Mouse (Mus musculus): Measurements from ENCODE around the gene Gng12. TPM values are rescaled to one million over a fixed set of nuclear protein-coding genes. Genes with fewer than 3 reads are reported as not detected.
A peak's percentile ranks its signal among the peaks of the same experiment; 100 is the strongest.

Gene Gng12
- polyA plus RNA-seq, 1 experiment from 2014 or later = 31.2 TPM

GRCm38 (mm10) chr6:67045424-67045823 lies 149.2 kb downstream of the Gng12 start:
- H3K36me3 ChIP-seq (replicated peaks) = no peaks in the 10 kb centered on the region
- ATAC-seq (ENCODE audit: insufficient read depth) = no peak
- peaks cover 29% of the 10 kb centered on the region for H3K4me1 ChIP-seq (replicated peaks)
- no peak overlapping the region for H3K4me3 ChIP-seq (replicated peaks)
- H3K9ac ChIP-seq = no peak overlapping the region
- H3K4me2 ChIP-seq = no peak overlapping the region
- 46% methylated on average over 3 of the region's 3 CpGs for WGBS (ENCODE audit: insufficient replicate concordance)
- H3K27me3 ChIP-seq = no peaks in the 10 kb centered on the region
- no peak overlapping the region for H3K27ac ChIP-seq (replicated peaks)
- H3K9me3 ChIP-seq (replicated peaks) = no peaks in the 10 kb centered on the region

GRCm38 (mm10) chr6:67046937-67047336 lies 150.7 kb downstream of the Gng12 start:
- no peak overlapping the region for H3K4me3 ChIP-seq (replicated peaks)
- WGBS (ENCODE audit: insufficient replicate concordance) = 15% methylated on average over 3 of the region's 3 CpGs
- H3K27me3 ChIP-seq = no peaks in the 10 kb centered on the region
- no peaks in the 10 kb centered on the region for H3K9me3 ChIP-seq (replicated peaks)
- H3K9ac ChIP-seq = no peak overlapping the region
- H3K4me1 ChIP-seq (replicated peaks) = peaks cover 29% of the 10 kb centered on the region
- ATAC-seq (ENCODE audit: insufficient read depth) = peak; percentile 83
- H3K36me3 ChIP-seq (replicated peaks) = no peaks in the 10 kb centered on the region
- peak overlapping the region; percentile 62; the same call in 1 of the 2 replicates for H3K27ac ChIP-seq (replicated peaks)
- H3K4me2 ChIP-seq = no peak overlapping the region

- no peak overlapping the region for H3K27ac ChIP-seq (replicated peaks)
- no peak overlapping the region for H3K9ac ChIP-seq
- H3K4me1 ChIP-seq (replicated peaks) = peaks cover 29% of the 10 kb centered on the region
- no peak overlapping the region for H3K4me3 ChIP-seq (replicated peaks)
- no peak overlapping the region for H3K4me2 ChIP-seq
- no peaks in the 10 kb centered on the region for H3K9me3 ChIP-seq (replicated peaks)
- no peaks in the 10 kb centered on the region for H3K36me3 ChIP-seq (replicated peaks)
- H3K27me3 ChIP-seq = no peaks in the 10 kb centered on the region
- no peak for ATAC-seq (ENCODE audit: insufficient read depth)
- 76% methylated on average over 3 of the region's 3 CpGs for WGBS (ENCODE audit: insufficient replicate concordance)
Observed at GRCm38 (mm10) chr6:67048052-67048691, 152.0 kb downstream of the Gng12 start.

- Histone ChIP-seq H3K9ac (no peak overlapping the region), H3K4me3 (replicated peaks) (no peak overlapping the region), H3K4me2 (no peak overlapping the region), H3K27me3 (no peaks in the 10 kb centered on the region), H3K36me3 (replicated peaks) (no peaks in the 10 kb centered on the region), H3K4me1 (replicated peaks) (peaks cover 29% of the 10 kb centered on the region), H3K27ac (replicated peaks) (no peak overlapping the region; the same call in 1 of the 2 replicates), H3K9me3 (replicated peaks) (no peaks in the 10 kb centered on the region)
- peak; percentile 51 for ATAC-seq (ENCODE audit: insufficient read depth)
- 32% methylated on average over 7 of the region's 7 CpGs for WGBS (ENCODE audit: insufficient replicate concordance)
Observed at GRCm38 (mm10) chr6:67048880-67049694, 152.9 kb downstream of the Gng12 start.

DNA sequence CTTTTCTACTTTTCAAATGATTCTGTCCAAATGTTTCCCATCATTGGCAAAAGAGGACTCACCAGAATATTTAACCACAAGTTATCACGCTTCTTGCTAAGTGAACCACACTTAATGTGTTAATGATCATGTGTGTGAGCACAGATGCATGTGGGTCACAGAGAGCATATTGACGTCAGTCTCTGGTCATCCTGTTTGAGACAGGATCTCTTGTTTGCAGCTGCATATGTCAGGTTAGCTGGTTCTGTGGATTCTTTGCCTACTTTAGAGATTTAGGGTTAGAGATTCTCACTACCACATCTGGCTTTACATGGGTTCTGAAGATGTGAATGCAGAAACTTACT lies 153.5 kb downstream of the Gng12 start:
- WGBS (ENCODE audit: insufficient replicate concordance) = 49% methylated on average over 2 of the region's 2 CpGs
- Histone ChIP-seq H3K36me3 (replicated peaks) (no peaks in the 10 kb centered on the region), H3K4me2 (no peak overlapping the region), H3K27me3 (no peaks in the 10 kb centered on the region), H3K4me1 (replicated peaks) (peaks cover 29% of the 10 kb centered on the region), H3K4me3 (replicated peaks) (no peak overlapping the region), H3K9ac (no peak overlapping the region), H3K9me3 (replicated peaks) (no peaks in the 10 kb centered on the region), H3K27ac (replicated peaks) (no peak overlapping the region)
- no peak for ATAC-seq (ENCODE audit: insufficient read depth)

- no peak overlapping the region for H3K9ac ChIP-seq
- no peak overlapping the region for H3K4me2 ChIP-seq
- no peaks in the 10 kb centered on the region for H3K27me3 ChIP-seq
- no peaks in the 10 kb centered on the region for H3K9me3 ChIP-seq (replicated peaks)
- peaks cover 29% of the 10 kb centered on the region for H3K4me1 ChIP-seq (replicated peaks)
- H3K36me3 ChIP-seq (replicated peaks) = no peaks in the 10 kb centered on the region
- no peak overlapping the region for H3K27ac ChIP-seq (replicated peaks)
- 37% methylated on average over 1 of the region's 1 CpGs for WGBS (ENCODE audit: insufficient replicate concordance)
- H3K4me3 ChIP-seq (replicated peaks) = no peak overlapping the region
- ATAC-seq (ENCODE audit: insufficient read depth) = no peak
Observed at GRCm38 (mm10) chr6:67050063-67050462, 153.9 kb downstream of the Gng12 start.

GRCm38 (mm10) chr6:67056108-67056888 lies 160.1 kb downstream of the Gng12 start:
- Histone ChIP-seq H3K27ac (replicated peaks) (peak overlapping the region; percentile 72; the same call in 1 of the 2 replicates), H3K27me3 (no peaks in the 10 kb centered on the region), H3K9ac (no peak overlapping the region), H3K9me3 (replicated peaks) (no peaks in the 10 kb centered on the region), H3K4me3 (replicated peaks) (no peak overlapping the region), H3K4me2 (peak overlapping the region; percentile 21; the same call in 1 of the 2 replicates), H3K4me1 (replicated peaks) (peaks cover 43% of the 10 kb centered on the region), H3K36me3 (replicated peaks) (no peaks in the 10 kb centered on the region)
- no peak for ATAC-seq (ENCODE audit: insufficient read depth)
- WGBS (ENCODE audit: insufficient replicate concordance) = 43% methylated on average over 15 of the region's 15 CpGs

DNA sequence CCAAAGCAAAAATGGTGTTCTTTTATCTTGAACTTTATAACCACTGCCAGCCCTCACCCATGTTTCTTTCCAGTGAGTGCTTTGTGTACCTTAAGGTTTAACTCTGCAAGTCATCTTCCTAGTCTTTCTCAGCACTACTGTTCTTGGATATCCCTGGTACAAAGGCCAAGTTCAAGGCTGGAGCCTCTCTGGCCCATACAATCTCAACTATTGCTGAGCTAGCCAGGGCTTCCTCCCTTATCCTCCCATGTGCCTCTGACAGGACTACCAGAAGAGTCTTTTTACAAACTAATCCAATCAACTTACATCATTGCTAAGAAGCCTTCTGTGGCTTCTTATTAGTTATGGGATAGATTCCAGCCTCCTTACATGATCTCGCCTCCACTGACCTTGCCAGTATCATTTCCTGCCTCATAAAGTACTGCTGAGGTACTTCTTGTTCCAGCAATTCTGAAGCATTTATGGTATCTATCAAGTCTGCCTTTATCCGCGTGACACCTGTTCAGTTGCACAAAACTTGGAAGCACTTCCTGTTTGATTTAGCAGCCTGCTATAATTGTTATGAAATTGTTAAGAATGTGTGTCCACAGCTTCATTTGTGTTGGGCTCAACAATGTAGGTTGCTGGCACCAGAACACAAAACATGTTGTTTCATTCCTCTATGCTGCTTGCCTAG lies 160.8 kb downstream of the Gng12 start:
- Histone ChIP-seq H3K9ac (no peak overlapping the region), H3K4me3 (replicated peaks) (no peak overlapping the region), H3K9me3 (replicated peaks) (no peaks in the 10 kb centered on the region), H3K27ac (replicated peaks) (peak overlapping the region; percentile 72), H3K27me3 (no peaks in the 10 kb centered on the region), H3K36me3 (replicated peaks) (no peaks in the 10 kb centered on the region), H3K4me1 (replicated peaks) (peaks cover 43% of the 10 kb centered on the region), H3K4me2 (0 out of 2 replicates have a peak overlapping the region, but pooled peaks have one; percentile 45)
- WGBS (ENCODE audit: insufficient replicate concordance) = 59% methylated on average over 3 of the region's 3 CpGs
- ATAC-seq (ENCODE audit: insufficient read depth) = no peak

DNA sequence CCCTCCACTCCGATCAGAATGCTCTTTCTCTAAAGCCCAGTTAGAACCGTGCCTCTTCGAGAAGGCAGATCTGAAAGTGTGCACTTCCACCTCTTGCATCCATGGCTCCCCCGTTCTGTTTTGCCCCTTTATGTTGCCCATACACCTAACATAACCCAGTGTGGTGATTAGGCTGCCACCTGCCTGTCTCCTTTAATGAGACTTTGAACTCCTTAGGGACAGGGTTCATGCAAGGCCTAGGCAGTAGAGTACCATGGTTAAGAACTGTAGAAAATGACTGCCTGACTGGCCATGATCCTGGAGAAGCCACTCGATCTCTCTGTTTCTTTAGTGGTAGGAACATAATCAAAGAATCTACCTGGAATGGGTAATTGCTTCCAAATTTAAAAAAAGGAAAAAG lies 161.4 kb downstream of the Gng12 start:
- WGBS (ENCODE audit: insufficient replicate concordance) = 69% methylated on average over 5 of the region's 5 CpGs

GRCm38 (mm10) chr6:67057991-67058696 lies 161.9 kb downstream of the Gng12 start:
- Histone ChIP-seq H3K4me3 (replicated peaks) (no peak overlapping the region), H3K27me3 (no peaks in the 10 kb centered on the region), H3K4me1 (replicated peaks) (peaks cover 43% of the 10 kb centered on the region), H3K27ac (replicated peaks) (peak overlapping the region; percentile 72), H3K9ac (0 out of 2 replicates have a peak overlapping the region, but pooled peaks have one; percentile 1), H3K4me2 (peak overlapping the region; percentile 45), H3K36me3 (replicated peaks) (no peaks in the 10 kb centered on the region), H3K9me3 (replicated peaks) (no peaks in the 10 kb centered on the region)
- 35% methylated on average over 7 of the region's 7 CpGs for WGBS (ENCODE audit: insufficient replicate concordance)
- peak; percentile 89 for ATAC-seq (ENCODE audit: insufficient read depth)

More for the DNA sequence above, 161.4 kb downstream of the Gng12 start:
- ATAC-seq (ENCODE audit: insufficient read depth) = peak; percentile 67
- H3K36me3 ChIP-seq (replicated peaks) = no peaks in the 10 kb centered on the region
- H3K9me3 ChIP-seq (replicated peaks) = no peaks in the 10 kb centered on the region
- H3K27me3 ChIP-seq = no peaks in the 10 kb centered on the region
- no peak overlapping the region for H3K9ac ChIP-seq
- peak overlapping the region; percentile 45 for H3K4me2 ChIP-seq
- no peak overlapping the region for H3K4me3 ChIP-seq (replicated peaks)
- H3K27ac ChIP-seq (replicated peaks) = peak overlapping the region; percentile 72
- peaks cover 43% of the 10 kb centered on the region for H3K4me1 ChIP-seq (replicated peaks)

Data from liver, embryonic 15.5 days (tissue).